Mouse (Mus musculus) CH12.LX (cell line): ENCODE measurements around the gene Zdhhc21. TPM values are rescaled to one million over a fixed set of nuclear protein-coding genes. Genes with fewer than 3 reads are reported as not detected.

ENCODE experiments used
- DNase-seq: peaks from one replicate; pipeline ENCODE4 v3.0.0-alpha.2; 2013; ENCODE audit errors: extremely low read depth
- H3K27ac ChIP-seq: 2 replicates; pipeline ENCODE4 v1.5.1; 2012; ENCODE audit warnings: low read depth, mild to moderate bottlenecking, control low read depth, moderate library complexity; ENCODE audit not compliant: insufficient read depth
- H3K27me3 ChIP-seq: replicated peaks from 2 replicates; pipeline ENCODE3; 2012; ENCODE audit warnings: inconsistent platforms
- H3K36me3 ChIP-seq, 2 experiments: replicated peaks in 1 of 2; 2 replicates each; pipeline versions ENCODE3 to v1.6.1; 2012; ENCODE audit warnings: inconsistent platforms in 1 of 2, low read length in 1 of 2, mild to moderate bottlenecking in 1 of 2, mixed read lengths in 1 of 2, moderate library complexity in 1 of 2; ENCODE audit not compliant: control insufficient read depth in 1 of 2, insufficient read depth in 1 of 2
- H3K4me1 ChIP-seq, 2 experiments: 2 replicates each; pipeline ENCODE4 v1.6.1; 2012; ENCODE audit warnings: inconsistent platforms in 1 of 2, moderate library complexity in 1 of 2; ENCODE audit not compliant: insufficient read depth in 2 of 2, control insufficient read depth in 1 of 2
- H3K4me2 ChIP-seq: 2 replicates; pipeline ENCODE4 v1.6.1; 2012; ENCODE audit warnings: low read depth, mild to moderate bottlenecking, control low read depth; ENCODE audit not compliant: poor library complexity, insufficient read depth, severe bottlenecking
- H3K4me3 ChIP-seq, 3 experiments: fragments of 150-350 bp in 1 of 3; sonication (generic) in 1 of 3; replicated peaks in 1 of 3; 2 replicates each; pipeline versions ENCODE3 to v1.5.1; 2011 to 2012; ENCODE audit warnings: low read depth in 2 of 3, low read length in 2 of 3, mild to moderate bottlenecking in 2 of 3, moderate library complexity in 2 of 3, control low read depth in 1 of 3, improper control_type of control experiment in 1 of 3, inconsistent platforms in 1 of 3, mixed read lengths in 1 of 3; ENCODE audit not compliant: poor library complexity in 1 of 3
- H3K79me2 ChIP-seq: replicated peaks from 2 replicates; pipeline ENCODE4 v1.6.1; 2012; ENCODE audit warnings: mild to moderate bottlenecking, moderate library complexity; ENCODE audit not compliant: control insufficient read depth, poor library complexity, insufficient read depth, severe bottlenecking; ENCODE audit errors: extremely low read depth
- H3K9ac ChIP-seq: 2 replicates; pipeline ENCODE4 v1.6.1; 2012; ENCODE audit warnings: low read depth, mild to moderate bottlenecking, control low read depth, moderate library complexity; ENCODE audit not compliant: insufficient read depth
- H3K9me3 ChIP-seq: replicated peaks from 2 replicates; pipeline ENCODE3; 2012; ENCODE audit warnings: low read length, inconsistent platforms, mixed read lengths
- BHLHE40 ChIP-seq: IDR thresholded peaks from 2 replicates; pipeline ENCODE4 v1.6.1; 2011; ENCODE audit warnings: mild to moderate bottlenecking, low read depth, low read length, improper control_type of control experiment
- CHD1 ChIP-seq: IDR thresholded peaks from 2 replicates; pipeline ENCODE4 v1.6.1; 2012; ENCODE audit warnings: low read depth, low read length, improper control_type of control experiment, inconsistent platforms
- CTCF ChIP-seq, 2 experiments: IDR thresholded peaks in 1 of 2; conservative IDR thresholded peaks in 1 of 2; 2 replicates each; pipeline ENCODE4 v1.5.1; 2011 to 2012; ENCODE audit warnings: low read depth in 2 of 2, low read length in 2 of 2, improper control_type of control experiment in 1 of 2, inconsistent platforms in 1 of 2, mild to moderate bottlenecking in 1 of 2, moderate library complexity in 1 of 2
- ELF1 ChIP-seq: IDR thresholded peaks from 2 replicates; pipeline ENCODE4 v1.6.1; 2014; ENCODE audit warnings: low read depth, mild to moderate bottlenecking, inconsistent platforms, low read length, improper control_type of control experiment
- ETS1 ChIP-seq: conservative IDR thresholded peaks from 2 replicates; pipeline ENCODE4 v1.6.1; 2012; ENCODE audit warnings: low read depth, mild to moderate bottlenecking, inconsistent platforms, low read length, improper control_type of control experiment, moderate library complexity
- GABPA ChIP-seq: IDR thresholded peaks from 2 replicates; pipeline ENCODE4 v1.6.1; 2012; ENCODE audit warnings: low read depth, low read length, improper control_type of control experiment, inconsistent platforms; ENCODE audit not compliant: insufficient replicate concordance
- JUND ChIP-seq: conservative IDR thresholded peaks from 2 replicates; pipeline ENCODE4 v1.6.1; 2011; ENCODE audit warnings: low read depth, low read length, improper control_type of control experiment
- MAZ ChIP-seq: IDR thresholded peaks from 2 replicates; pipeline ENCODE4 v1.6.1; 2012; ENCODE audit warnings: low read depth, mild to moderate bottlenecking, inconsistent platforms, low read length, improper control_type of control experiment, moderate library complexity
- MEF2A ChIP-seq: IDR thresholded peaks from 2 replicates; pipeline ENCODE4 v1.6.1; 2014; ENCODE audit warnings: low read depth, mild to moderate bottlenecking, inconsistent platforms, low read length, improper control_type of control experiment, borderline replicate concordance
- MYC ChIP-seq: IDR thresholded peaks from 2 replicates; pipeline ENCODE4 v1.6.1; 2011; ENCODE audit warnings: low read depth, mild to moderate bottlenecking, improper control_type of control experiment, low read length
- NELFE ChIP-seq: IDR thresholded peaks from 2 replicates; pipeline ENCODE4 v1.6.1; 2011; ENCODE audit warnings: low read depth, low read length, improper control_type of control experiment
- POLR2A ChIP-seq: IDR thresholded peaks from 2 replicates; pipeline ENCODE4 v1.6.1; 2011; ENCODE audit warnings: low read depth, mild to moderate bottlenecking, improper control_type of control experiment, low read length
- RAD21 ChIP-seq: IDR thresholded peaks from 2 replicates; pipeline ENCODE4 v1.6.1; 2011; ENCODE audit warnings: low read depth, mild to moderate bottlenecking, low read length, improper control_type of control experiment, moderate library complexity
- RCOR1 ChIP-seq: conservative IDR thresholded peaks from 2 replicates; pipeline ENCODE4 v1.6.1; 2012; ENCODE audit warnings: low read depth, mild to moderate bottlenecking, inconsistent platforms, low read length, improper control_type of control experiment
- SMC3 ChIP-seq: IDR thresholded peaks from 2 replicates; pipeline ENCODE4 v1.6.1; 2011; ENCODE audit warnings: low read depth, low read length, improper control_type of control experiment
- UBTF ChIP-seq: IDR thresholded peaks from 2 replicates; pipeline ENCODE4 v1.6.1; 2012; ENCODE audit warnings: low read depth, mild to moderate bottlenecking, inconsistent platforms, low read length, improper control_type of control experiment, moderate library complexity
- USF1 ChIP-seq: IDR thresholded peaks from 2 replicates; pipeline ENCODE4 v1.6.1; 2014; ENCODE audit warnings: low read depth, mild to moderate bottlenecking, inconsistent platforms, low read length, improper control_type of control experiment
- USF2 ChIP-seq: conservative IDR thresholded peaks from 2 replicates; pipeline ENCODE4 v1.6.1; 2011; ENCODE audit warnings: low read depth, low read length, improper control_type of control experiment
- ZMIZ1 ChIP-seq: IDR thresholded peaks from 2 replicates; pipeline ENCODE4 v1.6.1; 2012; ENCODE audit warnings: low read depth, mild to moderate bottlenecking, inconsistent platforms, low read length, improper control_type of control experiment
- dilution Hi-C: fragments of 300-500 bp; cut with MboI; formaldehyde crosslinking; loops from 2 replicates; pipeline ENCODE4 v1.14.3; 2020; ENCODE audit warnings: low sequenced_read_pairs; ENCODE audit not compliant: extremely low pct_unique_long_range_greater_than_20kb, extremely low pct_ligation_motif_present
- in situ Hi-C: fragments of 300-500 bp; cut with MboI; formaldehyde crosslinking; loops from 3 replicates; pipeline ENCODE4 v1.14.3; 2019; ENCODE audit warnings: low sequenced_read_pairs, low pct_ligation_motif_present, low pct_unique_long_range_greater_than_20kb, mixed read lengths
- polyA plus RNA-seq: library from polyadenylated mRNA; unstranded; fragments of >175 nt; gene quantifications from 2 replicates; pipeline ENCODE4 v1.2.1, GENCODE M21; 2012; ENCODE audit warnings: low read depth; ENCODE audit not compliant: insufficient read length
- total RNA-seq, 2 experiments: library from RNA; depleted of rRNA; stranded (reverse); fragments of 300-350 nt in 1 of 2; fragments of >200 nt in 1 of 2; gene quantifications; 2 replicates each; pipeline ENCODE4 v1.2.3; 2012 to 2014

Zdhhc21 gene
- total and polyA plus RNA-seq, 3 experiments: 8.3 to 16.1 (median 14.0) TPM

- H3K36me3 ChIP-seq: no peaks in the 10 kb centered on the region
- H3K4me2 ChIP-seq: no peak overlapping the region
- no peaks in the 10 kb centered on the region for H3K79me2 ChIP-seq
- no peak for DNase-seq
- no peak overlapping the region for H3K9ac ChIP-seq
- H3K4me3 ChIP-seq: no peak overlapping the region
- dilution Hi-C loops: no loop called here
- H3K9me3 ChIP-seq: no peaks in the 10 kb centered on the region
- no peak overlapping the region for H3K27ac ChIP-seq
- 0 out of 4 replicates have a peak, but pooled peaks cover 2% of the 10 kb centered on the region in 2 experiments for H3K4me1 ChIP-seq
- TF ChIP-seq BHLHE40: no peak
- no peak for TF ChIP-seq USF1
- no peak for TF ChIP-seq RAD21
- TF ChIP-seq ZMIZ1: no peak
- no peak for TF ChIP-seq GABPA
- TF ChIP-seq, all 38 proteins: peak for 0
- in situ Hi-C loops: no loop called here
- H3K27me3 ChIP-seq: no peaks in the 10 kb centered on the region
Measured at GRCm38 (mm10) chr4:82879152-82879551, 19.4 kb upstream of the Zdhhc21 start.

- in situ Hi-C loops (no loop called here), dilution Hi-C loops (no loop called here)
- Histone ChIP-seq H3K4me2 (no peak overlapping the region), H3K27me3 (no peaks in the 10 kb centered on the region), H3K4me3 (no peak overlapping the region), H3K9ac (no peak overlapping the region), H3K79me2 (no peaks in the 10 kb centered on the region), H3K36me3 (no peaks in the 10 kb centered on the region), H3K27ac (no peak overlapping the region), H3K4me1 (0 out of 4 replicates have a peak, but pooled peaks cover 0 to 2% of the 10 kb centered on the region in 2 experiments), H3K9me3 (no peaks in the 10 kb centered on the region)
- TF ChIP-seq POLR2A: no peak
- no peak for TF ChIP-seq JUND
- TF ChIP-seq USF2: no peak
- no peak for TF ChIP-seq UBTF
- no peak for TF ChIP-seq MYC
- no peak for TF ChIP-seq ETS1
- no peak for TF ChIP-seq GABPA
- TF ChIP-seq NELFE: no peak
- no peak for TF ChIP-seq SMC3
- no peak for TF ChIP-seq CTCF (conservative IDR thresholded peaks at IDR 0.05 in 1 of 2, IDR thresholded peaks at IDR 0.05 in 1 of 2; ENCODE audit: low read depth in 2 of 2, low read length in 2 of 2)
- TF ChIP-seq RCOR1: no peak
- TF ChIP-seq USF1: no peak
- TF ChIP-seq MAZ: no peak
- TF ChIP-seq CHD1: no peak
- no peak for TF ChIP-seq MEF2A
- no peak for TF ChIP-seq ELF1
- no peak for DNase-seq
Measured at GRCm38 (mm10) chr4:82876656-82877055, 16.9 kb upstream of the Zdhhc21 start.
